Mouse (Mus musculus): ENCODE measurements around the gene Gga1.

Gene Gga1

DNA sequence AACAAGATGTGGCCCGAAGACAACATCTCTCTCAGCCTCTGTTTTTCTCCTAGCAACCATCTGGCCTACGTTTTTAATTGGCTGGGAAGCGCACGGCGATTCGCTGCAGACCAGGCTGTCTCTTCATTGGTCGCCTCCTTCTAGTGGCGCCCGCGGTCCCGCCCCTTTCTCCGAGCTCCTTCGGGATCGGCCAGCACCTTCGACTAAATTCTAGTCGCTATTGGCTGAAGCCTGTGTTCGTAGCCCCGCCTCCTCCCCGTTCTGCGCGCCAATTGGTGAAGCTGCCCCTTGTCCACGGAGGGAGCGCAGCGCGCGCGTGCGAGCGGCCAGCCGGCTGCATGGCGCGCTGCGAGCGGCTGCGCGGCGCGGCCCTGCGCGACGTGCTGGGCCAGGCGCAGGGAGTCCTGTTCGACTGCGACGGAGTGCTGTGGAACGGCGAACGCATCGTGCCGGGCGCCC, 36.7 kb downstream of the Gga1 start, which contains the start of gene Pdxp:
Pdxp (plus strand) TSS at position 288 of the 459 bp plus-strand sequence.
- peak; percentile 98 for DNase-seq (ENCODE audit: low read depth, low spot score)

DNA sequence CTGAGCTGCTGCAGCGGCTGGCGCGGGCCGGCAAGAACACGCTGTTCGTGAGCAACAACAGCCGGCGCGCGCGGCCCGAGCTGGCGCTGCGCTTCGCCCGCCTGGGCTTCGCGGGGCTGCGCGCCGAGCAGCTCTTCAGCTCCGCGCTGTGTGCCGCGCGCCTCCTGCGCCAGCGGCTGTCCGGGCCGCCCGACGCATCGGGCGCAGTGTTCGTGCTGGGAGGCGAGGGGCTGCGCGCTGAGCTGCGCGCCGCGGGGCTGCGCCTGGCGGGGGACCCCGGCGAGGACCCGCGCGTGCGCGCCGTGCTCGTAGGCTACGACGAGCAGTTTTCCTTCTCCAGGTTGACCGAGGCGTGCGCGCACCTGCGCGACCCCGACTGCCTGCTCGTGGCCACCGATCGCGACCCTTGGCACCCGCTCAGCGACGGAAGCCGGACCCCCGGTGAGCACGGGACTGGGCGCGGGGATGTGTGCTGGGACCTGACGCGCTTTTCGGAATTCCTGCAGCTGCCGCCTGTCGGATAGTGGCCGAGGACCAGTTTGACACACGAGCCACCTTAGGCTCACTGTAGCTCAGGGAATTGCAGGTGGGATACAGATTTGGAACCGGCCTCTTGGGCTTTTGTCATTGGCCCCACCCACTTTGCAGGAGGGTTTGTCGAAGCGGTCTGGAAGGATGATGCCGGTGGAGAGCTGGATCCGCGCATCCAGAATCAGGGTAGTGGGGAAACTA, 37.3 kb downstream of the Gga1 start:
- peak; percentile 66 for DNase-seq (ENCODE audit: low read depth, low spot score)

DNA sequence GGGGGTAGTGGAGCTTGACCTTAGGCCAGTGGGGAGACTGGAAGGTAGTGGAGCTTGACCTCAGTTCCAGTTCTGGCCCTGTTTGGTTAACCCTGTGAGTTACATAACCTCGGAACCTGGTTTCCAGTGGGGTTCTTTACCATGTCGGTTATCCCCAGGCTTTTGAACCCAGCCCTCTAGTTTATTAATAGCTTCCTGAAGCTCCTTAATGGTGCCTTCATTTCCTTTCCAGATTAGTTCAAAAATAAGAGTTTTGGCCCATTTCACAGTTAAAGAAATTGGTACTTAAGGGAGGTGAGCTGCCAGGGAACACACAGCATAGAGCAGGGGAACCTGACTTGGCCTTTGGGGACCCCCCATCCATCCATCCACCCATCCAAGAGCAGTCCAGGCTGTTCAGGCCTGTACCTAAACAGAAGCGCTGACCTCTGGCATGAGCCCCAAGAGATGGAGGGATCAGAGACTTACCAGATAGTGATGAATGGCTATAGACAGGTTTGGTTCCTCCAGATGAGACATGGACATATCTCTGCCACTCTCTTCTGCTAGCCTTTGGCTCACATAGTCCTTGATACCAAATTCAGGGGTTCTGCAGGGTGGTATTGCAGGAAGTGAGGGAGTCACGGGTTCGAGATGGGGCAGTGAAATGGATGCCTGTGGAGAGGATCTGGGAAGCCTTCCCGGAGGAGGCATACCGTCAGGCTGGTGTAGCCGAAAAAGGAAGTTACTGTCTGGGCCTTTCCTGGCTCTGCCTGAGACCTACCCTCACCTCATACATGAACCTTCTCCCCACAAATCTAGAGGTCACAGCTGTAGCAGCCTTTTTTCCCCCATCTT, 38.1 kb downstream of the Gga1 start:
- no peak for DNase-seq (ENCODE audit: low read depth, low spot score)

DNA sequence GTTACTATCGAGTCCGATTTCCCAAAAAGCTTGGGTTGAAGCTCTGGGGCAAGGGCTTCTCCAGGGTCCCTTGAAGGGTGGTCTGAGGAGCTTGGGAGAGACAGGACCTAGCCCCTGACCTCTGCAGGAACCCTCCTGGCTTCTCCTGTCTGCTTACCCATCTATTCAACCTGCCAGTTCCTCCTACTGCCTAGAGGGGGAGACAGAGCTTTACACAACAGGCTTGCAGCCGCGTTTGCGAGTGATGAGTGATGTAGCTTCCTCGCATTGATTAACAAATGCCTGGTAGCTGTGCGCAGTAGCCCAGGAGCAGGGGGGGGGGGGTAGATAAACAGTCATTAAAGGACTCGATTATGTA, 38.6 kb downstream of the Gga1 start:
- DNase-seq (ENCODE audit: low read depth, low spot score), result peak; percentile 92

DNA sequence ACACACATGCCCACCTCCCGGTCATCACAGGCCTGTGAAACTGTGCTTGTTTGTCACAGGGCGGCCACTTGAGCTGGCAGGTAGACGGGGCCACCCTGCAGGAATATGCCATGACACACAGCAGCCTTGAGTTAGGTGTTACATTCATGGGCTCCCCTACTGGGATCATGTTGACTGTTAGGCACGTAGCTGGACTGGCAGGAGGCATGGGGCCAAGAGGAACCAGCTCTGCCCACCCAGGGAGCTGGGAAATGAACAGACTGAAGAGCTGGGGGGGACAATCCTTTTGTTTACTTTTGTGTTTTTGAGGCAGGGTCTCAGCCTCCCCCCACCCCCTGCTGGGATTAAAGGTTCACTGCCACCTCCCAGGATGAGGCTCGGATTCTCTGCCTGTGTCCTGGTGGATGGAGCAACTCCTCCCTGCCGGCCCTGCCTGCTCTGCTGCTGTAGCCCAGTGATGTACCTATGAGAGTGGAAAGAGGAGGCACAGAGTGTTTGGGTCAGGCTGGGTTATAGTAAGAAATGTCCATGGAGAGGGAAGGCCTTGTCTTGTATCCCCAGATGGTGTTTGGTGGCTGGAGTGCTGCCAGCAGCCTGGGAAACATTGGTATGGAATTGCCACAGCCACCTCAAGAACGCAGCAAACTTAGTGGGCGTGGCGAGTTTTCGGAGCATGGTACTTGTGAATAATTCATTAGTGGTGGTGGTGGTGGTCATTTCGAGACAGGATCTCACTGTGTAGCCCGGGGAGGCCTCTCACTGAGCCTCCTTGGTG, 39.2 kb downstream of the Gga1 start:
- DNase-seq (ENCODE audit: low read depth, low spot score), result no peak

DNA sequence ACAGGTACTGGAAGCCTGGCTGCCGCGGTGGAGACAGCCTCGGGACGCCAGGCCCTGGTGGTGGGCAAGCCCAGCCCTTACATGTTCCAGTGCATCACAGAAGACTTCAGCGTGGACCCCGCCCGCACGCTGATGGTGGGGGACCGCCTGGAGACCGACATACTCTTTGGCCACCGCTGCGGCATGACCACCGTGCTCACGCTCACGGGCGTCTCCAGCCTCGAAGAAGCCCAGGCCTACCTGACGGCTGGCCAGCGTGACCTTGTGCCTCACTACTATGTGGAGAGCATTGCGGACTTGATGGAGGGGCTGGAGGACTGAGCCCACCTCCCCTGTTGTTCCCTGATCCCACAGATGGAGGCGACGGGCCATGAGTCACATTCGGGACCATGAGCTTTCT, 41.1 kb downstream of the Gga1 start:
- DNase-seq (ENCODE audit: low read depth, low spot score), result no peak

DNA sequence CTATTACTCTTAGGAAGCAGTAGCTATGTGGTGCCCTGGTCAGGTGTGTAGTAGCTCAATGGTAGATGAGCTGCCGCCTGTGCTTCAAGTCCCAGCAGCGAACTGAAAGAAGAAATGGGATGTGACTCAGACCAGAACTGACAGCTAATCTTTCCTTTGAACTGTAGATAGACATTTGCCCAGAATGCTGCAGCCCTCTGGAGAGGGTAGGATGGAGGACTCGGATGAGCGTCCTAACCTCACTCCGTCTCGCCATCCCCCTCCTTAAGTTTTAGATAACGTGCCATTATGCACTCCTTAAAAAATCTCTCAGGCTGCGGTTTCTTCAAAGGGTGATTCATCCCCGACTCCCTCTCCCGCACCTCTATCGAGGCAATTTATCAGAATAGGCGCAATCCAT, 42.9 kb downstream of the Gga1 start:
- no peak for DNase-seq (ENCODE audit: low read depth, low spot score)

DNA sequence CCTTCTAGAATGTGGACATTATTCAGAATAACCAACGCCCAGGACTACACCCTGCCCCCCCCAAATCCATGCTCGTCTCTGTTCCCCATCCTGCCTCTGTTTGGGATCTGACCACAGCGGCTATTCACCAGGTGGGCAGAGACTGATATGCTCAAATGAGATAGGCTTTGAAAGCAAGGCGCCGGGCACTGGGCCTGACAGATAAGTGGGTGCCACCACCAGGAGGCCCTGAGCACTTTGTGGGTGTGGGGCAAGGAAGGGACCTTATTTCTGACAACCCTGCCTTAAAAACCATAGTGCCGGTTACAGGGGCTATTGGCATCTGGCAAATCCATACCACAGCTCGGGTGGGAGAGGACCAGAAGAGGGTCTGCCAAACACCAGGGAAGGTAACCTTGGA, 45.7 kb downstream of the Gga1 start:
- DNase-seq (ENCODE audit: low read depth, low spot score), result no peak

DNA sequence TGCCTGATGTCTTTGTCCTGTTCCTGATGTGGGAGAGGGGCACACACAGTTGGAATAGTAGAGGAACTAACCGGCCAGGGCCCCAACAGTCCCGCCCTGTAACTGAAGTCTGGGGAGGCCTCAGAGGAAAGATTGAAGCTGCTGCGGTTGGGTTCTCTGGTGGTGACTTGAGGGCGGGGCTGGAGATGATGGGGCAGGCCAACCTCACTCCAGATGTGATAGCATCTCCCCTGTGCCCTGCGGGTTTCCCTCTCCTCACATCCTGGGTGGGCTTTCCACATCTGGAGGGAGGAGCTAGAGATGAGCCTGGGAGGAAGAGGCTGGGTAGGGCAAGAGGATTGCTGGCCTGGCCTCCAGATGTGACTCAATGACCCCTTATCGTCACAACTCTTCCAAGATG, 46.6 kb downstream of the Gga1 start:
- DNase-seq (ENCODE audit: low read depth, low spot score), result no peak

DNA sequence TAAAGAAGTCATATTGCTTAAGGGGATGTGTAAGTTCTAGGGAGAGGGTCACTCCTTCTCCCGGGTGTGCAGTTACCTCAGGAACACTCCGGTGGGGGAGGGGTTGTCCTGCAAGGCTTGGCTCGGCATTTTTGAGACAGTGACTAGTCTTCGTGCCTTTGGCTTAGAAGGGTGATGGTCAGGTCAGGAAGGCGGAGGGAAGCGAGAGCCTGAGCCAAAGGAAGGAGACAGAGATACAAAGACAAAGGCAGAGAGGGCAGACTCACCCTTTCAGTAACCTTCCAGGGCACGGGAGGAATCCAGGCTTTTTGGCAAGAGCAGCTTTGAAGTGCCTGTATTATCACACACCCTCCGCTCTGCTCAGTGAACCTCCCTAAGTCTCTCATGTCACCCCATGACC, 48.1 kb downstream of the Gga1 start:
- DNase-seq (ENCODE audit: low read depth, low spot score), result peak; percentile 52

DNA sequence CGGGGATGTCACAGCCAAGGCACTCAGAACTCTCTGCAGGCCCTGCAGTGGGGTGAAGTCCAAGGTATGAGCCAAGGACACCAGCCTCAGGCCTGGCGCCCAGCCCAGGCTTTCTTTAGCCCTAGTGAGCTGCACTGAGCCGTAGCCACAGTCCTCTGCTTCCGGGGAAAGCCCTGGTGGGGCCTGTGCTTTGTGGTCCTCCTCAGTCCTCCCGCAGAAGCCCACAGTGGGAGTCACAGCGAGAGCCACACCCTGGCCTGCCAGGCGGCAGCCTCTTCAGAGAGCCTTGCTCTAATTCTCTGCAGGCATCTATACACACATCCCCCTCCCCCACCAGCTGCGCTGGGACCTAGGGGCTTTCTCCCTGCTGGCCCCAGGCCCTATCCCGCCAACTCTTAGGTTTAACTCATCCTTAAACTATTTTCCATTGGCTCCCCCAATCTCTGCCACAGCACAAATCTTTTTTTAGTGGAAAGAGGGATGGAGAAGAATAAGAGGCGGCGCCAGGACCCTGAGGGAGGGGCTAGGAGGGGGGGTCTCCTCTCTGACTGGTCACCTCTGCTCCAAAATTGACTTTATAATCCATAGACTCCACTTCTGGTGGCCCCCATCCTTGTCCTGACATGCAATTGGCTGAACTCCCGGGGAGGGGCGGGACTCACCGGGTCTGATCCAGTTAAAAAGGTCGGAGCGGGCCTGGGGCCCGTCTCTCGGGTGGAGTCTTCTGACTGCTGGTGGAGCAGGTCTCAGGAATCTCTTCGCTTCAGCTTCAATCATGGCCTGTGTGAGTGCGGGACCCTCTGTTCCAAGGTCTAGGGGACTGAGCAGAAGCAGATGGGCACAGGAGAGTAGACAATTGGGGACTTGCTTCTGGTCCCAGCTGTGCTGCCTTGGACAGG, 49.3 kb downstream of the Gga1 start, which contains the start of gene Lgals1:
Lgals1 (plus strand) TSS at position 705 of the 899 bp plus-strand sequence.
- peak; percentile 82 for DNase-seq (ENCODE audit: low read depth, low spot score)

DNA sequence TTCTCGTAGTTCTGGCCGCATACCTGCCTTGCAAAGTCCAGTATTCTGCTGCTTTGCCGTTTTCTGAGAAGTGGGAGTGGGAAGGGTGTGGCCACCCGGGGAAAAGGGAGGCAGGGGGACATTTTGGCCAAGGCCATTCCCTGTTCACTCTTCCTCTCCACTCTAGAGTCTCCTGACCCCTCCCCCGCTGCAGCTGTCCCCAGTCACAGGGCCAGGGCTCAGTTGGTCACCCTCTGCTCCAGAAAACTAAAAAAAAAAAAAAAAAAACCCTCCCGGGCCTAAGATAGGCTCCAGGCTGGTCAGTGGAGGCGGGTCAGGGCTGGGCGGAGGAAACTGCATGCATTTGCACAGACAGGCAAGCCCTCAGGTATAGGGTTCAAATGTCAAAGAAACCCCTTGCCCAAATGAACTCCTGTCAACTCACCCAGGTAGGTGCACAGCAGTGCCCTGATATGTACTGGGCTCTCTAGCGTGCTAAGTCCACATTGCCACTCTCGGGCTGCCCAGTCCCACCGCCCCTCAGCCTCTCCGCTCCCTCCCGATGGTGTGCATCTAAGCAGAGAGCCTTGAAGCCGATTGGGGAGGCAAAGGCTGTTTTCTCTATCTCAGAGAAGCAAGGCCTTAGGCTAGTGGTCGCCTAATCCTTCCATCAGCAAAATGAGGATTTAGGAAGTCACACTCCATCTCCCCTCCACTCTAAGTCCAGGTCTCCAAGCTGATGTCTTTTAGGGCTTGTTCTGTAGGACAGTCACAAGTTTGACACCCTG, 50.2 kb downstream of the Gga1 start:
- no peak for DNase-seq (ENCODE audit: low read depth, low spot score)

DNA sequence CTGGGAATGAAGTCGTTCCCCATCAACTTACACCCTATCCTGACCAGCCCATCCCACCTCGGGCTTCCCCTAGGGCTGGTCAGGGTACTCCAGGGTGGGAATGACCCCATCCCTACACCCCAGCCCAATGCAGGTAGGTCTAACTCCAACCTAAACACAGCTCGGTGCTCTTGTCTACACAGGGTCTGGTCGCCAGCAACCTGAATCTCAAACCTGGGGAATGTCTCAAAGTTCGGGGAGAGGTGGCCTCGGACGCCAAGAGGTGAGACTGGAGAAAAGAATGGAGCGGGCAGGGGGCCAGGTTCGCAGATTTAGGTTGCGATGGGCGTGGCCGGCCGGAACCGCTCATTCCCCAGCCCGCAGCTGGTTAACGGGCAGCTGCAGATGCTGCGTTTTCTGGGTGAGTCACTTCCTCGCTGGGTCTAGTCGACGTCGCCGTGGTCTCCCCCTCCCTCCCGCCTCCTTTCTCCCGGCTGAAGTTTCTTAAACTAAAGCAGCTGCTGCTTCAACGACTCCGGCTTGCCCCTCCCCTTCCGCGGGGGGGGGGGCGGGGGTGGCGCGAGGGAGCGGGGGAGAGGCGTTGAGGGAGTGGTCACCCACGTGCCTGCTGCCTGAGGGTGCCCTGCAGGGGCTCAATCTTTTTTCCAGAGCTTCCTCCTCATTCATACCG, 50.9 kb downstream of the Gga1 start:
- peak; percentile 80 for DNase-seq (ENCODE audit: low read depth, low spot score)

DNA sequence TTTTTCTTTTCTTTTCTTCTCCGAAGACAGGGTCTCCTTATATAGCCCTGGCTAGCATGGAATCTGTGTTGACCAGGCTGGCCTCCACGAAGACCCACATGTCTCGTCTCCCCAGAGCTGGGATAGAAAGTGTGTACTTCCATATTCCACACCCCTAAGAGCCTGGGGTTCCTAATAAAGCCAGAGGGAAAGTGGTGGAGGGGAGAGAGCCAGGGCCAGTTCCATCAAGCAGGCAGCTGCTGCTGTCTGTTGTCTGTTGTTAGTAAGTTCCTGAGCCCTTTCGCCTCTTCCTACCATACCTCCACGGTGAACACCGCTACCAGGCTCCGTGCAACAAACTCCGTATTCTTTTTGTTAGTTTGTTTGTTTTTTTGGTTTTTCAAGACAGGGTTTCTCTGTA, 51.5 kb downstream of the Gga1 start:
- DNase-seq (ENCODE audit: low read depth, low spot score), result no peak

DNA sequence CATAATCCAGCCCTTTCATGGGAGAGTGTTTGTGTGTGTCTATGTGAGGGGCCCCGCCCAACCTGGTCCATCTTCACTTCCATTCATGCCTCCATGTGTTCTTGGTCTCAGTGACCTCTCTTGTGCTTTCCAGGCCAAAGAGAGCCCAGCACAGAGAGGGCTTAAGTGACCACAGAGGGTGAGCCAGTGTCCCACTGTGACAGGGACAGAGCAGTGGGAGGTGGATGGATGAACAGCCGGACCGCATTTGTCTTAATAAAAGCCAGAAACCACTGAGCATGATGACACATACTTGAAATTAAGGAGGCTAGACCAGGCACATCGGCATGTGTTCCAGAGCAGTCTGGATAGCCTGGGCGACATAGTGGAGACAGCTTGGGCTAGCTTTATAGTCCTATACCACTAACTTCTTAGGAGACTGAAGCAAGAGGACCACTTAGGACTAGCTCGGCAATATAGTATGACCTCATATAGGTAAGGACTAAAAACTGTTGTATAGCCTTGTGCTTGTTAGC, 53.3 kb downstream of the Gga1 start:
- DNase-seq (ENCODE audit: low read depth, low spot score), result no peak

DNA sequence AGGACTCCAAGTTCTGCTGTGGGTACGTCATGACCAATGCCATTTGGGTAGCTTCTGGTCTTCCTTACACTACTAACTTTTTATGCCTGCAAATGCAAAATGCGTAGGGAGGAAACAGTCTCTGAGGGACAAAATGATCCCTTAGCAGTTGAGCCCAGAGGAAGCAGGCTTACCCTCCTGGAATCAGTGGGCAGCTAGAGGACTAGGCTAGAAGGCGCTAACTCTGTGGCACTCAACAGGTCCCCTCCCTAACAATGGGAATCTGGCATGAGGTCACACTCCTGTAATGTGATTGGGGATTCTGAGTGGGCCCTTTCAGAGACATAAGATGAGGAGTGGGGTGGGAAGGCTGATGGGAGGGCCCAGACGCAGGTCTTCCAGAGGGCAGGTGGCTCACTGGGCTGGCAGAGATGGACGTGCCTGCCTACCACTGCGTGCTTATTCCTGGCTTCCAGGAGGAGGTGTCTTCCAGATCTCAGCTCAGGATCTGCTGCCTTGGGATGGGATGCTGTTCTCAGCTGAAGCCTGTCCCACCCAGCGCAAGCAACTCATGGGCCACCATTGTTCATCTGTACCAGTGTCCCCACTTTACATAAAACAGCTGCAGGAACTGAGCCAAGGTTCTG, 53.9 kb downstream of the Gga1 start:
- no peak for DNase-seq (ENCODE audit: low read depth, low spot score)

DNA sequence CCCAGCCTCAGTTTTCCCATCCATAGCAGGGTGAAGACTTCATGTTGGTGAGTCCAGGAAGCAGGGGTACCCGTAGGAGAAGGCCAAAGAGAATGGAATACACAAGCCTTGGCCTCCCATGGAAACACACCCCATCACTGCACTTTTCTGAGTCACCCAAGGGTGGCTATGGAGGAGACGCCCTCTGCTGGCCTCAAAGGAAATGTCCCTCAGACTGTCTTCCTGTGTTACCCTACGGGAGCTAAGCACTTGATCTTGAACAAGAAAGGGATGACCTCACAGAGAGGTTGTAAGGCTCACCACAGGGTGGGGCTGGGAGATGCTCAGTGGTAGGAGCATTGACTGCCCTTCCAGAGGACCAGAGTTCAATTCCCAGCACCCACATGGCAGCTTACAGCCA, 54.6 kb downstream of the Gga1 start:
- peak; percentile 85 for DNase-seq (ENCODE audit: low read depth, low spot score)

DNA sequence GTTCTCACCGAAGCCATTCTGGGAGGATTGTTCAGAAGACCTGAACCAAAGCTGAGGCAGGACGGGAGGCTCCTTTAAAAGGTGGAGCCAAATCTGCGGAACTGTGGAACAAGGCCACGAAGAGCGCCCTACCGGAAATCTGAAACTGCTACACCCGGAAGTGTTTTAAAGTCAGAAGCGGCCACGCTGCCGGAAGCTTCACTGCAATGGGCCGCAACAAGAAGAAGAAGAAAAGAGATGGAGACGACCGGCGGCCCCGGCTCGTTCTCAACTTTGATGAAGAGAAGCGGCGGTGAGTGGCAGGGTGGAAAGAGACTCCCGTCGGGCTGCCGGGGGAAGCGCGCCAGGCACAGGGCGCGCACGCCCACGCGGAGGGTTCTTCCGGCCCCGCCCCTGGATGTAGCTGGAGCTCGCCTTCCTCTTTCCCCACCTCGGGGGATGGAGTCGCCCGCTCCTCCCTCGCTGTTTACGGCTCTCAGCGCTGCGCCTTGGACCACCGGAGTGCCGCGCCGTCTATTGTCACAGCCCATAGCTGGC, 57.9 kb downstream of the Gga1 start, which contains the start of gene Nol12:
Nol12 (plus strand) TSS at position 150 of the 537 bp plus-strand sequence.
- DNase-seq (ENCODE audit: low read depth, low spot score), result peak; percentile 95

DNA sequence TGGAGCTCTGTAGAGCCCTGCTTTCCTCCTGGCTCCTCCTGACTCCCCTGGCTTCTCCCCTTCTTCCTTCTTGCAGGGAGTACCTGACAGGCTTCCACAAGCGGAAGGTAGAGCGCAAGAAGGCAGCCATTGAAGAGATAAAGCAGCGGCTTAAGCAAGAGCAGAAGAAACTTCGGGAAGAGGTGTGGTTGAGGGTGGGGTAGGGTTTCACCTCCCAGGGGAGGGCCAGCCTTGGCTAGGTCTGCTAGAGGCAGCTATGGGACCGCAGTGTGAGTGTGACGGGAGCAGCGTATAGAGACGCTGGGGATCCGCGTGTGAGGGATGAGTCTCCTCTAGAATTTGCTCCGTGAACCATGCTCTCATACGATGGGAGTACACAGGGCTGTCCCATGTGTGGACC, 59.4 kb downstream of the Gga1 start:
- no peak for DNase-seq (ENCODE audit: low read depth, low spot score)
